Mouse (Mus musculus) limb, embryonic 14.5 days (tissue): ENCODE results near the gene Mycn. TPM values are rescaled to one million over a fixed set of nuclear protein-coding genes. Genes with fewer than 3 reads are reported as not detected.
A peak's percentile ranks its signal among the peaks of the same experiment; 100 is the strongest.

Experiments used
- ATAC-seq: fragments of 200-750 bp; cut with Nextera tagmentation; 2 replicates; pipeline ENCODE4 v1.8.0; 2017; ENCODE audit warnings: low read depth, moderate number of reproducible peaks, moderate TSS enrichment; ENCODE audit not compliant: low FRiP score
- DNase-seq: peaks from one replicate; pipeline ENCODE4 v3.0.0-alpha.2; 2015; ENCODE audit warnings: low spot score
- H3K27ac ChIP-seq: fragments of 300-500 bp; sonication (generic); replicated peaks from 2 replicates; pipeline ENCODE4 v1.5.1; 2014; ENCODE audit warnings: low read depth, mild to moderate bottlenecking, low read length, moderate library complexity, mixed read lengths
- H3K27me3 ChIP-seq: fragments of 300-500 bp; sonication (generic); 2 replicates; pipeline ENCODE4 v1.6.1; 2014; ENCODE audit warnings: low read length, mixed read lengths; ENCODE audit not compliant: control insufficient read depth, insufficient read depth
- H3K36me3 ChIP-seq: fragments of 300-500 bp; sonication (generic); 2 replicates; pipeline ENCODE4 v1.6.1; 2014; ENCODE audit warnings: mild to moderate bottlenecking, low read length, moderate library complexity, mixed read lengths; ENCODE audit not compliant: control insufficient read depth, insufficient read depth
- H3K4me1 ChIP-seq: fragments of 300-500 bp; sonication (generic); 2 replicates; pipeline ENCODE4 v1.6.1; 2014; ENCODE audit warnings: antibody characterized with exemption, low read length, mixed read lengths; ENCODE audit not compliant: control insufficient read depth, insufficient read depth
- H3K4me2 ChIP-seq: fragments of 300-500 bp; sonication (generic); replicated peaks from 2 replicates; pipeline ENCODE4 v1.6.1; 2014; ENCODE audit warnings: low read depth, mild to moderate bottlenecking, low read length, moderate library complexity; ENCODE audit not compliant: severe bottlenecking
- H3K4me3 ChIP-seq: fragments of 300-500 bp; sonication (generic); replicated peaks from 2 replicates; pipeline ENCODE4 v1.5.1; 2014; ENCODE audit warnings: low read length
- H3K9ac ChIP-seq: fragments of 300-500 bp; sonication (generic); 2 replicates; pipeline ENCODE4 v1.6.1; 2014; ENCODE audit warnings: mild to moderate bottlenecking, low read depth, low read length, moderate library complexity; ENCODE audit not compliant: severe bottlenecking
- H3K9me3 ChIP-seq: fragments of 300-500 bp; sonication (generic); 2 replicates; pipeline ENCODE4 v1.6.1; 2016; ENCODE audit warnings: low read length; ENCODE audit not compliant: control insufficient read depth
- POLR2A ChIP-seq: fragments of 200-500 bp; IDR thresholded peaks from 2 replicates; pipeline ENCODE4 v1.8.0; 2012; ENCODE audit warnings: inconsistent platforms, mild to moderate bottlenecking, moderate library complexity, borderline replicate concordance; ENCODE audit not compliant: insufficient read depth, insufficient read length; ENCODE audit errors: extremely low read depth
- WGBS: fragments of 180-500 bp; shearing (Covaris S2); extraction: QIAGEN DNeasy Blood & Tissue Kit; methylation state at CpG from one replicate; pipeline ENCODE4 v1.1.7; 2014; 5-methylcytosine and 5-hydroxymethylcytosine counted together
- polyA plus RNA-seq, 2 experiments: library from polyadenylated mRNA; depleted of rRNA in 1 of 2; stranded (reverse) in 1 of 2; unstranded in 1 of 2; fragments of >200 nt; fragmentation: Nextera tagmentation in 1 of 2; extraction: Ambion mirVana in 1 of 2; gene quantifications; 2 replicates each; pipeline versions ENCODE4 v1.2.1 to v1.2.3; 2012 to 2014

Gene Mycn
- polyA plus RNA-seq, 2 experiments = 20.6 to 27.9 TPM

GRCm38 (mm10) chr12:12898356-12899126 is 43.2 kb downstream of the Mycn start:
- Histone ChIP-seq H3K9me3 (no peaks in the 10 kb centered on the region), H3K9ac (no peak overlapping the region), H3K27ac (no peak overlapping the region), H3K36me3 (no peaks in the 10 kb centered on the region), H3K4me3 (no peak overlapping the region), H3K27me3 (no peaks in the 10 kb centered on the region), H3K4me1 (no peaks in the 10 kb centered on the region), H3K4me2 (no peak overlapping the region)
- DNase-seq (peak; percentile 45), ATAC-seq (no peak)
- 66% methylated on average over 2 of the region's 2 CpGs for WGBS
- no peak for TF ChIP-seq POLR2A

- Histone ChIP-seq H3K27ac (no peak overlapping the region), H3K27me3 (no peaks in the 10 kb centered on the region), H3K4me3 (no peak overlapping the region), H3K4me1 (no peaks in the 10 kb centered on the region), H3K9ac (no peak overlapping the region), H3K9me3 (no peaks in the 10 kb centered on the region), H3K36me3 (no peaks in the 10 kb centered on the region), H3K4me2 (no peak overlapping the region)
- 93% methylated on average over 8 of the region's 8 CpGs for WGBS
- DNase-seq (no peak), ATAC-seq (no peak)
- TF ChIP-seq POLR2A = no peak
These were observed 47.7 kb downstream of the Mycn start for GRCm38 (mm10) chr12:12893986-12894385.

GRCm38 (mm10) chr12:12886191-12886889 is 55.4 kb downstream of the Mycn start:
- DNase-seq (no peak), ATAC-seq (no peak)
- Histone ChIP-seq H3K4me2 (no peak overlapping the region), H3K9ac (no peak overlapping the region), H3K27me3 (no peaks in the 10 kb centered on the region), H3K4me1 (no peaks in the 10 kb centered on the region), H3K4me3 (no peak overlapping the region), H3K27ac (no peak overlapping the region), H3K36me3 (no peaks in the 10 kb centered on the region), H3K9me3 (no peaks in the 10 kb centered on the region)
- 37% methylated on average over 15 of the region's 15 CpGs for WGBS
- TF ChIP-seq POLR2A = no peak
